Mouse (Mus musculus) C2C12 (cell line): Measurements from ENCODE around the gene Mtor. TPM values are rescaled to one million over a fixed set of nuclear protein-coding genes. Genes with fewer than 3 reads are reported as not detected.

Experiments
- H3K27me3 ChIP-seq: one replicate; pipeline ENCODE4 v1.6.1; 2011; ENCODE audit not compliant: control insufficient read depth, insufficient read depth, insufficient read length
- H3K36me3 ChIP-seq: one replicate; pipeline ENCODE4 v1.6.1; 2011; ENCODE audit not compliant: control insufficient read depth, insufficient read depth
- H3K4me3 ChIP-seq: one replicate; pipeline ENCODE4 v1.5.1; 2011; ENCODE audit warnings: mild to moderate bottlenecking, control low read depth; ENCODE audit not compliant: poor library complexity, insufficient read depth, severe bottlenecking
- H3K79me2 ChIP-seq: one replicate; pipeline ENCODE4 v1.6.1; 2011; ENCODE audit not compliant: control insufficient read depth, insufficient read depth
- H3K79me3 ChIP-seq: one replicate; pipeline ENCODE4 v1.6.1; 2011; ENCODE audit warnings: low read depth, control low read depth
- H3ac ChIP-seq: one replicate; pipeline ENCODE3; 2011; ENCODE audit warnings: low read depth; ENCODE audit not compliant: control insufficient read depth, insufficient read length
- CEBPB ChIP-seq: IDR thresholded peaks from one replicate; pipeline ENCODE4 v1.6.1; 2011; ENCODE audit warnings: low read depth, mild to moderate bottlenecking, control low read depth, moderate library complexity
- CTCF ChIP-seq: IDR thresholded peaks from one replicate; pipeline ENCODE4 v1.5.1; 2011; ENCODE audit not compliant: control insufficient read depth, insufficient read depth, insufficient read length
- FOSL1 ChIP-seq: IDR thresholded peaks from one replicate; pipeline ENCODE4 v1.8.0; 2011; ENCODE audit warnings: mild to moderate bottlenecking, low read length; ENCODE audit not compliant: poor library complexity, insufficient read depth, severe bottlenecking
- MAX ChIP-seq: IDR thresholded peaks from one replicate; pipeline ENCODE4 v1.6.1; 2011; ENCODE audit warnings: mild to moderate bottlenecking, control low read depth
- MYOD1 ChIP-seq: IDR thresholded peaks from one replicate; pipeline ENCODE4 v1.6.1; 2011; ENCODE audit warnings: low read depth; ENCODE audit not compliant: control insufficient read depth, insufficient read length
- MYOG ChIP-seq: IDR thresholded peaks from one replicate; pipeline ENCODE4 v1.6.1; 2011; ENCODE audit not compliant: control insufficient read depth, insufficient read length; ENCODE audit errors: extremely low read depth
- USF1 ChIP-seq: IDR thresholded peaks from one replicate; pipeline ENCODE4 v1.6.1; 2011; ENCODE audit warnings: low read depth, mild to moderate bottlenecking, control low read depth, moderate library complexity
- polyA plus RNA-seq: library from polyadenylated mRNA; unstranded; fragments of >200 nt; fragmentation: generic; extraction: Trizol; gene quantifications from one replicate; pipeline ENCODE4 v1.2.1, GENCODE M21; 2012; ENCODE audit warnings: missing spikeins

Mtor gene
- polyA plus RNA-seq, 1 experiment = 20.0 TPM

DNA sequence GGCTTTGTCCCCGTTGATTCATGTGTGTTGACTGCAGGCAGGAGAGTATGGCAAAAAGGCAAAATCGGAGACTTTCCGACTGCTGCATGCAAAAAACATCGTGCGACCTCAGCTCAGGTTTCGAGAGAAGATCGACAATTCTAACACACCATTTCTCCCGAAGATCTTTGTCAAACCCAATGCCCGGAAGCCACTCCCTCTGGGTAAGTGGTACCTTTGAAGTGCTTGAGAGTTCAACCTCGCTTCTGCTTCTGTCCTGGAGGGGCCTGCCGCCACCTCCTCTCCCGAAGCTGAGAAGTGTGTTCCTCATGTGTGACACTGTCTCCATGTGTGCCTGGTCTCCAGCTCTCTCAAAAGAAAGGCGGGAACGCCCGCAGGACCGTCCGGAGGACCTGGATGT is 114.3 kb downstream of the Mtor start:
- peaks cover 24% of the 10 kb centered on the region for H3K79me2 ChIP-seq
- peaks cover 8% of the 10 kb centered on the region for H3K79me3 ChIP-seq
- no peak overlapping the region for H3K4me3 ChIP-seq
- no peaks in the 10 kb centered on the region for H3K27me3 ChIP-seq
- no peak overlapping the region for H3ac ChIP-seq
- TF ChIP-seq MYOG (no peak), USF1 (no peak), MYOD1 (no peak), CTCF (no peak), FOSL1 (no peak), MAX (no peak), CEBPB (no peak)
- H3K36me3 ChIP-seq = peaks cover 69% of the 10 kb centered on the region

DNA sequence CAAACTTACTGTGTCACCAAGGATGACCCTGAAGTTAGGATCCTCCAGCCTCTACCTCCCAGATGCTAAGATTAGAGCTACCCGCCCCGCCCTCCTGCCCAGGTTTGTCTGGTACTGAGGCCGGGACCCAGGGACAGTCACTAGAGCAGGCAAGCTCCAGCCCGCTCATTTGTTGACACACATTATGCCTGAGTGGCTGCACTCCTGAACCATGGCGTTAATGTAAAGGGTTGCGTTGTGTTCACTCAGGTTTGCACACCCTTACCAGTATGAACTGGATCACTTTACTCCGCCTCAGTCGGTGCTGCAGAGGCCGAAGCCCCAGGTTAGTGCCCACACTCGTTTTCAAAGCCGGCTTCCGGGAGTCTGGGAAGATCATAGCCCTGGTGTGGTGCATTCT is 115.2 kb downstream of the Mtor start:
- H3K79me2 ChIP-seq = peaks cover 23% of the 10 kb centered on the region
- H3K27me3 ChIP-seq = no peaks in the 10 kb centered on the region
- H3K79me3 ChIP-seq = peaks cover 8% of the 10 kb centered on the region
- no peak overlapping the region for H3K4me3 ChIP-seq
- H3ac ChIP-seq = no peak overlapping the region
- peaks cover 74% of the 10 kb centered on the region for H3K36me3 ChIP-seq
- no peak for TF ChIP-seq MAX
- TF ChIP-seq MYOG = no peak
- no peak for TF ChIP-seq CTCF
- no peak for TF ChIP-seq CEBPB
- TF ChIP-seq MYOD1 = no peak
- TF ChIP-seq USF1 = no peak
- TF ChIP-seq FOSL1 = no peak

DNA sequence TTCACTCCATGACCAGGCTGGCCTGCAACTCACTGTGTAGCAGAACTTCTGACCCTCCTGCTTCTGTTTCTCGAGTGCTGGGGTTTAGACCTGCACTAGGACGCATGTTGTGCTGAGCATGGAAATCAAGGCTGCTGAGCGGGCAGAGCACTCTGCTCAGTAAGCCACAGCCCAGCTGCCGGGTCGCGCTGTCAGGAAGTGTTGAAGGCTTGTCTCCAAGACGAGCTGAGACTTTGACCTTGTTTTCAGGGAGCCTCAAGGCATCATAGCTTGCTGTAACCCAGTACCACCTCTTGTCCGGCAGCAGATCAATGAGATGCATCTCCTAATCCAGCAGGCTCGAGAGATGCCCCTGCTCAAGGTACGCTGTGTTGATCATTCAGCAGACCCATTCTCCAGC is 121.7 kb downstream of the Mtor start:
- no peaks in the 10 kb centered on the region for H3K79me2 ChIP-seq
- peaks cover 79% of the 10 kb centered on the region for H3K36me3 ChIP-seq
- no peaks in the 10 kb centered on the region for H3K27me3 ChIP-seq
- H3ac ChIP-seq = no peak overlapping the region
- H3K79me3 ChIP-seq = no peaks in the 10 kb centered on the region
- no peak for TF ChIP-seq USF1
- TF ChIP-seq MYOD1 = no peak
- no peak for TF ChIP-seq CTCF
- no peak overlapping the region for H3K4me3 ChIP-seq

DNA sequence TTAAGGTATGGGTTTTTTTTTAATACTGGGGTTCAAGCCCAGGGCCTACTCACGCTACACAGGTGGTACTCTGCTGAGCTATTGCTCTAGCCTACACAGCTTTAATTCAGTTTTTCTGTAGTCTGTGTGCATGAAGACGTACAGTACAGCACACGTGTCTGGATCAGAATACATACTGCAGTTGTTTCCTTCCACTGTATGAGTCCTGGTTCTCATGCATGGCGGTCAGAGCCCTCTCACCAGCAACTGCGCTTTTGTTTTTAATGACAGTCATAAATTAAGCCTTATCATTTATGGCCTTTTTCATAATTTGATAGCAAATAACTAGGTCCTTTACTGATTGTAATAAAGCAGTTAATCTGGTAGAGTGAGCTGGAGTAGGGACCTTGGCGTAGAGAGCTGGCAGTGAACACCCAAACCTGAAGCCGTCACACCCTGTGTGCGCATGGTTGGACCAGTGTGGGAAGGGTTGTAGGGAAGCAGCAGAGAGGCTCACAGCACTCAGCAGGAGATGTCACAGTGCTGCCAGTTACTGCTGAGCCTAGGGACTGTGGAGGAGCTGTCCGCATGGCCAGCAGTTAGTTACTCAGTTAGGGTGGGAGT is 122.4 kb downstream of the Mtor start:
- Histone ChIP-seq H3K4me3 (no peak overlapping the region), H3ac (no peak overlapping the region), H3K79me2 (no peaks in the 10 kb centered on the region), H3K36me3 (peaks cover 79% of the 10 kb centered on the region), H3K79me3 (no peaks in the 10 kb centered on the region), H3K27me3 (no peaks in the 10 kb centered on the region)
- no peak for TF ChIP-seq MYOD1
- no peak for TF ChIP-seq MAX
- TF ChIP-seq CTCF = no peak
- TF ChIP-seq USF1 = no peak
- no peak for TF ChIP-seq MYOG
- no peak for TF ChIP-seq CEBPB
- no peak for TF ChIP-seq FOSL1

DNA sequence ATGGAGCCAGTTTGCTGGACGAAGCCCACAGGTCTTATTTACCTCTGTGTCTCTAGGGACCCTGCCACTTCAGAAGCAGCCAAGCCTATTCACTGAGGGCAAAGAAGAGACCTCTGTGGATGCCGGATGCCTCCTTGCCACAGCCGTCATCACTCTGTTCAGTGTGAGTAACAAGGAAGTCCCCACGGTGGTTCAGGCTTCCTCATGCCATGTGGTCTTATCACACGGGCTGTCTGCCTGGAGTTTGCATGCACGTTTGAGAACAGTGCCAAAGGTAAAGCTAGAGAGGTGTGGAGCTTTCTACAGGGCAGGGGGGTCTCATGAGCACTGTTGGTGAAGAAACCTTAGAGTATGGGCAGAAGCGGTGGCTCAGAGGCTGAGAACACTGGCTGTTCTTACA is 124.8 kb downstream of the Mtor start:
- Histone ChIP-seq H3K36me3 (peaks cover 86% of the 10 kb centered on the region), H3K4me3 (no peak overlapping the region), H3K79me3 (no peaks in the 10 kb centered on the region), H3K27me3 (no peaks in the 10 kb centered on the region), H3K79me2 (no peaks in the 10 kb centered on the region), H3ac (no peak overlapping the region)
- TF ChIP-seq CTCF (no peak), CEBPB (no peak), MYOG (no peak), MYOD1 (no peak), USF1 (no peak)

DNA sequence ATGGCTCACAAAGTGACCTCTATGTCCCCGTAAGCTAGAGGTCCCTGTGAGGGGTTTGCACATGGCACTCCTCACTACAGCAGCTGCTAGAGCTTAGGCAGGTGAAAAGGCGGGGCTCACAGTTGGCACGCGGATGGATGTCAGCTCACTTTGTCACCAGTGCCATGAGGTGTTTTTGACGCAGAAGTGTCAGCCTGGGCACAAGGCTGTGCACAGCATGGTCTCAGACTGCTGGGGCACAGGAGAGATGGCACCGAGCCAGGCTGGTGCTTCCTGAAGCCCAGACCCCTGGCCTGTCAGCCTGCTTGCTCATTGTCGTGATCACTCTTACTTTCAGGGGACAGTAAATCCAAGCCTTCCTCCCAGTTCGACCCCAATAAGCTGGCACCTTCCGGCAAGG is 132.4 kb downstream of the Mtor start:
- Histone ChIP-seq H3K4me3 (no peak overlapping the region), H3K79me3 (no peaks in the 10 kb centered on the region), H3K27me3 (no peaks in the 10 kb centered on the region), H3K79me2 (no peaks in the 10 kb centered on the region), H3ac (no peak overlapping the region), H3K36me3 (peaks cover 53% of the 10 kb centered on the region)
- TF ChIP-seq FOSL1 (no peak), CEBPB (no peak), MYOD1 (no peak), CTCF (no peak), MAX (no peak), MYOG (no peak), USF1 (no peak)
